Mouse (Mus musculus): Measurements from ENCODE around the gene C5ar1. TPM values are rescaled to one million over a fixed set of nuclear protein-coding genes. Genes with fewer than 3 reads are reported as not detected.
"Not testable (repeated sequence)": the region's sequence is repeated elsewhere in the genome, so short reads cannot be mapped to it uniquely, and the experiment has no call there.

Gene C5ar1
- 0.02 TPM in 1 of 2 replicates, not detected in the other for polyA plus RNA-seq (2012)

DNA sequence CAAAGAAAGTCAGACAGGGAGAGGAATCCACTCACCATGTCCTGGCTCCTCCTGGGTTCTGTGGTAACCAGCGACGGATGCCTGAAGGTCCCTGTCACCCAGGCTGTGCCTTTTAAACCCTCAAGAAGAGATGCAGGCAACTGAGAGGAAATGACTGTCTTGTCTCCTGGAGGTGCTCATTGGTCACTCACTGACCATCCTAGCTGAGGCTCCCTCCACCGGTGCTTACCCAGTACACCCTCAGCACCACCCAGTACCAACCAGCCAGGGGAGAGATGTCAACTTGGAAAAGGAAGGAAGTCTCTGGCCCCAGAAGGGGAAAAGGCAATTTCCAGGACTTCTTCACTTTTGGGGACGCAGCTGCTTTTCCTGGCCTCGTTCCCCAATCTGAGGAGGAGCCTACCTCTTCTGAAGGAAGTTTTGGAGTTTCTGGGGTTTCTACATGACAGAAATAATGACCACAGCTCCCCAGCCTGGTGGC, at the start of gene C5ar1:
TSS of gene C5ar1 (minus strand) at position 431 of the 481 bp plus-strand sequence.
- Histone ChIP-seq H3K4me1 (ENCODE audit: control insufficient read depth) (peaks cover 3% of the 10 kb centered on the region), H3K4me3 (replicated peaks) (no peak within 1 kb of the TSS)
- TF ChIP-seq GATA1 (IDR thresholded peaks at IDR 0.05; ENCODE audit: low read length) (no peak), TAL1 (IDR thresholded peaks at IDR 0.05; ENCODE audit: low read length) (no peak)

DNA sequence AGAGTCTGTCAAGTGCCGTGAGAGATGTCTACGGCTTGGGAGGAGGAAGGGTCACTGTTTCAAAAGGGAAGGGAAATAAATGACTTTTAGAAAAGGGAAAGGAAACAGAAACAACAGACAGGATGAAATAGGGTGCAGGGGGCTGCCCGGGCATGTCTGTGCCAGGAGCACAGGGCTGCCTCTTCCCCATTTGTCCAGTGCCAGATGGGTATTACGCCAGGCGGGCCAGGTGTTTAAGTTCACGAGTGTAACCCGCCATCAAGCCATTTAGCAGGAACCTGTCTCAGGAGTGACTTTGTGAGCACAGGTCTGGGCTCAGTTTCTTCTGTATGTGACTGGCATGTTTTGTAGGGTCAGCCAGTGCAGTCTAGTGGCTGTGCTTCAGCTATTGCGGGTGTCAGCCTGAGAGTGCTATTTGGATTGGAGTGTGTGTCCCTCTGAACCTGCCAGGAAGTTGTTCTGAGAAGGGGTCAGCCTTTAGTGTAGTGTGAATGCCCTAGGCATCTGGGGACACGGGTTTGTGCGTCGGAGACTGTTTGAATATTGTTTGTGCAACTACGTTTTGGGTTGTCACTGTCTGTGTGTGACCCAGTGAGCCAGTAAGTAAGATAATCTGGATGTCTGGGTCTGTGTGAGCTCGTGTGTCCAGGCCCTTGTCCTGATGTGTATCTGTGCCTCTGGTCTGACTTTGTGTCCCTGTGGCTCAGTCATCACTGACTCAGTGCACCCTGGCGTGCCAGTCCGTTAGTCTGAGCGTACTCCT, 49.4 kb upstream of the C5ar1 start:
- Histone ChIP-seq H3K4me3 (replicated peaks) (peak overlapping the region; percentile 89), H3K4me1 (ENCODE audit: control insufficient read depth) (peaks cover 62% of the 10 kb centered on the region), H3K27me3 (ENCODE audit: control insufficient read depth) (peaks cover 34% of the 10 kb centered on the region), H3K36me3 (ENCODE audit: control insufficient read depth) (no peaks in the 10 kb centered on the region), H3K9me3 (ENCODE audit: control insufficient read depth, low read length) (no peaks in the 10 kb centered on the region; the same call in 1 of the 2 replicates)
- TF ChIP-seq GATA1 (IDR thresholded peaks at IDR 0.05; ENCODE audit: low read length) = no peak
- no peak for TF ChIP-seq TAL1 (IDR thresholded peaks at IDR 0.05; ENCODE audit: low read length)

More for the DNA sequence above, at the start of gene C5ar1:
- Histone ChIP-seq H3K9me3 (ENCODE audit: control insufficient read depth, low read length) (no peaks in the 10 kb centered on the region), H3K27me3 (ENCODE audit: control insufficient read depth) (peaks cover 3% of the 10 kb centered on the region), H3K36me3 (ENCODE audit: control insufficient read depth) (no peaks in the 10 kb centered on the region)

DNA sequence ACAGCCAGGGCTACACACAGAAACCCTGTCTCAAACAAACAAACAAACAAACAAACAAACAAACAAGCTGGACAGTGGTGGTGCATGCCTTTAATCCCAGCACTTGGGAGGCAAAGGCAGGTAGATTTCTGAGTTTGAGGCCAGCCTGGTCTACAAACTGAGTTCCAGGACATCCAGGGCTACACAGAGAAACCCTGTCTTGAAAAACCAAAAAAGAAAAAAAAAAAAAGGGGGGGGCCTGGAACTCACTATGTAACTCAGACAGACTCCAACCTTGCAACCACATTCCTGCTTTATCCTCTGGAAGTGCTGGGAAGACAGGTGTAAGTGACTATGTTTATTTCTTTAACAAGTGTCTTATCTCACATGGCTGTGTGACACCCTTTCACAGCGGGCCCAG, 48.8 kb upstream of the C5ar1 start, which contains the start of gene Bbc3:
TSS of gene Bbc3 (plus strand) at position 301 of the 400 bp plus-strand sequence.
- H3K9me3 ChIP-seq (ENCODE audit: control insufficient read depth, low read length); H3K36me3 ChIP-seq (ENCODE audit: control insufficient read depth): not testable (repeated sequence)
- Histone ChIP-seq H3K4me1 (ENCODE audit: control insufficient read depth) (peaks cover 55% of the 10 kb centered on the region), H3K4me3 (replicated peaks) (peak within 1 kb of the TSS; percentile 89), H3K27me3 (ENCODE audit: control insufficient read depth) (peaks cover 29% of the 10 kb centered on the region)

DNA sequence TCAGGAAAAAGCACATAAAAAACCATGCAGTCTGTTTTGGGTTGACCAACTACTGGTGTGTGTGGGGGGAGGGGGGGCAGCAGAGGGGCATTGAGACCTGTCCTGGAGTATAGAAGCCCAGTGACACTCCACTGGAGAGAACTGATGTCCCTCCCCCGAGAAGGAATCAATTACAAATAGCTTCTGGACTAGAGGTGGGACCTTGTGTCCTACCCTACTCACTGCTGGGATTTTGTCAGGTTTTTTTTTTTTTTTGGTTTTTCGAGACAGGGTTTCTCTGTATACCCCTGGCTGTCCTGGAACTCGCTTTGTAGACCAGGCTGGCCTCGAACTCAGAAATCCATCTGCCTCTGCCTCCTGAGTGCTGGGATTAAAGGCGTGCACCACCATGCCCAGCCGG, 47.8 kb upstream of the C5ar1 start:
- H3K27me3 ChIP-seq (ENCODE audit: control insufficient read depth) = peaks cover 27% of the 10 kb centered on the region
- not testable (repeated sequence) for H3K36me3 ChIP-seq (ENCODE audit: control insufficient read depth); H3K4me3 ChIP-seq (replicated peaks); H3K9me3 ChIP-seq (ENCODE audit: control insufficient read depth, low read length)
- peaks cover 46% of the 10 kb centered on the region for H3K4me1 ChIP-seq (ENCODE audit: control insufficient read depth)

DNA sequence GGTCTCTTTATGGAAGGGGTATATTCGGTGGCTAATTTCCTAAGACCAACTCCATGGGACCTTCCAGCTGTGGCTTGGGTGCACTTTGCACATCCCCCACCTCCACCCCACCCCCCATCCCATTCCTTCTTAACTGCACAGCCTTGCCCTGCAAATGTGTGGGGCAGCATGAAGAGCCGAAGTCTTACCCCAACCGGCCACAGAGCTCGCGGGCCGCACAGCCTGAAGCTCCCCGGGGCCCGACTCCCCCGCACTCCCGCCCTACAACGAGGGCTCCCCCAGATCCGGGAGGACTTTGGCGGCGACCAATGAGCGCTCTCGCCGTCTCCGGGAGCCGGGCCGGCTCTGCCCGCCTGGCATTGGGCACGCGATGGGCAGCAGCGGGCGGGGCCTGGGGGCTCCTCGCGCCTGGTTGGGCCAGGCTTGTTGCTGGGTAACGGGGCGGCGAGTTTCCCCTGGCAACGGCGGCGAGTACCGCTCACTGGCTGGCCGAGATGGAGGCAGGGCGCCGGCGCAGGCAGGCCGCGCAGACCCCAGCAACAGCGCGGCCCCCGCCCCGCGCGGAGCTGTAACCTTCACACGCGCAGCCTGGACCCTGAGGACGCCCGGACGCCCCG, 40.2 kb upstream of the C5ar1 start:
- peaks cover 4% of the 10 kb centered on the region; the same call in 1 of the 2 replicates for H3K9me3 ChIP-seq (ENCODE audit: control insufficient read depth, low read length)
- peaks cover 44% of the 10 kb centered on the region for H3K4me1 ChIP-seq (ENCODE audit: control insufficient read depth)
- TF ChIP-seq GATA1 (IDR thresholded peaks at IDR 0.05; ENCODE audit: low read length) (no peak), TAL1 (IDR thresholded peaks at IDR 0.05; ENCODE audit: low read length) (no peak)
- no peak overlapping the region for H3K4me3 ChIP-seq (replicated peaks)
- peaks cover 56% of the 10 kb centered on the region for H3K27me3 ChIP-seq (ENCODE audit: control insufficient read depth)
- no peaks in the 10 kb centered on the region for H3K36me3 ChIP-seq (ENCODE audit: control insufficient read depth)

DNA sequence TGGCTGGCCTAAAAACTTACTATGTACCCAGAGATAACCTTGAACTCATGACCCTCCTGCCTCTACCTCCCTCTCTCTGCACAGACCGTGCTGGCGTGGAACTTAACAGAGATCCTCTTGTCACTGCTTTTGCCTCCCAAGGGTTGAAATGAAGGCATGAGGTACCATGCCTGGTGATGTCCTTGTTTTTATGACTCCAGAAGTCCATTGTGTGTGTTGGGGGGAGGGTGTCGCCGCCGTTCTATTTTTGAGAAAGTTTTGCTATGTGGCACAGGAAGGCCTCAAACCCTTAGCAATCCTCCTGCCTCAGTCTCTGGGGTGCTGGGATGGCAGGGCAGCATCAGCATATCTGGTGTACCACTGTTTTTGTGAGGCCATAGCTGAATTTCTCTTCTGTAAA, 39.6 kb upstream of the C5ar1 start:
- H3K9me3 ChIP-seq (ENCODE audit: control insufficient read depth, low read length) = peaks cover 4% of the 10 kb centered on the region; the same call in 1 of the 2 replicates
- no peaks in the 10 kb centered on the region for H3K36me3 ChIP-seq (ENCODE audit: control insufficient read depth)
- TF ChIP-seq GATA1 (IDR thresholded peaks at IDR 0.05; ENCODE audit: low read length) (no peak), TAL1 (IDR thresholded peaks at IDR 0.05; ENCODE audit: low read length) (no peak)
- H3K4me3 ChIP-seq (replicated peaks) = no peak overlapping the region
- H3K27me3 ChIP-seq (ENCODE audit: control insufficient read depth) = peaks cover 56% of the 10 kb centered on the region
- peaks cover 50% of the 10 kb centered on the region for H3K4me1 ChIP-seq (ENCODE audit: control insufficient read depth)

DNA sequence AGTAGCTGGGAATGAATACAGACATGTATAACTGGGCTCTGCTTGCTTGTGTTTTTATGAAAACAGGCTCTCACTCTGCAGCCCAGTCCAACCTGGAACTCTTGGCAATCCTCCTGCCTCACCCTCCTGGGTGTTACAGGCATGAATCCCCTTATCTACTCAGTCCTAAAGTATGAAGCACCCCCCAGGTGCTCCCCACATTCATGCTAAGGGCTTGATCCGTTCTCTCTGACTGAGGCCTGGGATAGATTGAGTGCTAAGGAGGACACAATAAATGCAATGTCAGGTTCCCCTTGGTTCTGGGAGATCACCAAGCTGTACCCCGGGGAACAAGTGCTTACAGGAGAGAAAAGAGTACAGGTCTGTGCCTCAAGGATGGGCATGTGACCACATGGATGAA, 38.3 kb upstream of the C5ar1 start:
- Histone ChIP-seq H3K4me3 (replicated peaks) (no peak overlapping the region), H3K36me3 (ENCODE audit: control insufficient read depth) (no peaks in the 10 kb centered on the region), H3K27me3 (ENCODE audit: control insufficient read depth) (peaks cover 53% of the 10 kb centered on the region), H3K9me3 (ENCODE audit: control insufficient read depth, low read length) (peaks cover 4% of the 10 kb centered on the region; the same call in 1 of the 2 replicates), H3K4me1 (ENCODE audit: control insufficient read depth) (peaks cover 52% of the 10 kb centered on the region)
- TF ChIP-seq TAL1 (IDR thresholded peaks at IDR 0.05; ENCODE audit: low read length) (no peak), GATA1 (IDR thresholded peaks at IDR 0.05; ENCODE audit: low read length) (no peak)

DNA sequence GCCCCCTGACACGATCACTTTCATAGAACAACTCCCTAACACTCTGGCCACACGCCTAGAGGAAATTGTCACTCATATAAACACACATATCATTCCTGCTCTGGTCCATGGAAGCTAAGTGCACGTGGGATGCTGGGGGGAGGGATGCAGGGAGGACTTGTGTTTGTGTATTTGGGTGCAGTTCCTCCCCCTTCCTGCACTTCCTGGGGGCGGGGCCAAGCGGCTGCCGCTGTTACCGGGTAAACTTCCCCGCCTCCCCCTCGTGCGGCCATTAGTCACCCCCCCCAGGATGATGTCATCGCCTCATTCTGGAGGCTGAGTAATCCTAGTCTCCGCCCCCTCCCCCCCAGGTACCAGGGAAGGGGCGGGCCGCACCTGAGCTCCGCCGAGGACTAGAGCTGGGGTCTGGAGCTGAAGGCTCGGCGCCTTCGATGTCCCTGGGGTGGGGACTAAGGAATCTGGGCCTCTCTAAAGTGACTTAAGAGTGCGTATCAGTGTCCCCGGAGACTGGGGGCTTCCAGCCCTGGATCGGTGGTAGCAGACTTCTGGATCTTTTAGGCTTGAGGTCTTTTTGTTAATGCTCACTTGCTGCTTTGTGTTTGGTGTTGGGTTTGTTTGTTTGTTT, 37.5 kb upstream of the C5ar1 start:
- Histone ChIP-seq H3K27me3 (ENCODE audit: control insufficient read depth) (peaks cover 46% of the 10 kb centered on the region), H3K9me3 (ENCODE audit: control insufficient read depth, low read length) (peaks cover 4% of the 10 kb centered on the region; the same call in 1 of the 2 replicates), H3K36me3 (ENCODE audit: control insufficient read depth) (no peaks in the 10 kb centered on the region), H3K4me1 (ENCODE audit: control insufficient read depth) (peaks cover 52% of the 10 kb centered on the region), H3K4me3 (replicated peaks) (peak overlapping the region; percentile 69)
- TF ChIP-seq TAL1 (IDR thresholded peaks at IDR 0.05; ENCODE audit: low read length) (no peak), GATA1 (IDR thresholded peaks at IDR 0.05; ENCODE audit: low read length) (no peak)

DNA sequence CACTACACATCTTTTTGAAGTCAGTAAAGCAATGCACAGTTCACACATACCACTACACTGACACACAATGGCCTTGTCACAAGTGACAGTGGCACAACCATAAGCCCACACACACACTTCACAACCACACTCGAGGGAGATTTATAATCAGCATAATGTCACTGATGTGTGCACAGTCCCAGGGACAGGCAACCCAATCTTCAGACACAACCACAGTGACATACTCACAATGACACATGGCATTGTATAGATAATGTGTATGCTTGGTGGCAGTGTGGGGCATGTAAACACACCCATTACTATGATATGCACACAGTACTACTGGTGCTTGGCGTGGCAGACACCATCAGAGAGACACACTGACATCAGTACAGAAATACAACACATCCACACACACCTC, 36.8 kb upstream of the C5ar1 start:
- H3K9me3 ChIP-seq (ENCODE audit: control insufficient read depth, low read length) = peaks cover 4% of the 10 kb centered on the region; the same call in 1 of the 2 replicates
- TF ChIP-seq GATA1 (IDR thresholded peaks at IDR 0.05; ENCODE audit: low read length) (no peak; the same call in 1 of the 2 replicates), TAL1 (IDR thresholded peaks at IDR 0.05; ENCODE audit: low read length) (peak; percentile 63)
- H3K27me3 ChIP-seq (ENCODE audit: control insufficient read depth) = peaks cover 40% of the 10 kb centered on the region
- peak overlapping the region; percentile 69 for H3K4me3 ChIP-seq (replicated peaks)
- peaks cover 52% of the 10 kb centered on the region for H3K4me1 ChIP-seq (ENCODE audit: control insufficient read depth)
- no peaks in the 10 kb centered on the region for H3K36me3 ChIP-seq (ENCODE audit: control insufficient read depth)

Data from erythroblast, embryonic 14.5 days (primary cell).